Mouse (Mus musculus) midbrain, embryonic 14.5 days (tissue): ENCODE data around the gene Ankrd22. TPM values are rescaled to one million over a fixed set of nuclear protein-coding genes. Genes with fewer than 3 reads are reported as not detected.

Experiments used
- ATAC-seq: fragments of 200-750 bp; cut with Nextera tagmentation; 2 replicates; pipeline ENCODE4 v1.8.0; 2017; ENCODE audit warnings: moderate number of reproducible peaks, moderate library complexity; ENCODE audit not compliant: low FRiP score, low TSS enrichment
- DNase-seq: peaks from one replicate; pipeline ENCODE4 v3.0.0-alpha.2; 2015
- H3K27ac ChIP-seq: fragments of 300-500 bp; sonication (generic); replicated peaks from 2 replicates; pipeline ENCODE4 v1.5.1; 2014; ENCODE audit warnings: mild to moderate bottlenecking, low read depth, low read length, moderate library complexity
- H3K27me3 ChIP-seq: fragments of 300-500 bp; sonication (generic); 2 replicates; pipeline ENCODE4 v1.6.1; 2014; ENCODE audit warnings: low read length, control low read depth, mixed read lengths; ENCODE audit not compliant: control insufficient read depth, insufficient read depth
- H3K36me3 ChIP-seq: fragments of 300-500 bp; sonication (generic); 2 replicates; pipeline ENCODE4 v1.6.1; 2014; ENCODE audit warnings: low read length, control low read depth; ENCODE audit not compliant: control insufficient read depth, insufficient read depth
- H3K4me1 ChIP-seq: fragments of 300-500 bp; sonication (generic); 2 replicates; pipeline ENCODE4 v1.6.1; 2014; ENCODE audit warnings: mild to moderate bottlenecking, antibody characterized with exemption, low read length, control low read depth; ENCODE audit not compliant: control insufficient read depth, insufficient read depth
- H3K4me2 ChIP-seq: fragments of 300-500 bp; sonication (generic); 2 replicates; pipeline ENCODE4 v1.6.1; 2014; ENCODE audit warnings: mild to moderate bottlenecking, low read length, moderate library complexity
- H3K4me3 ChIP-seq: fragments of 300-500 bp; sonication (generic); replicated peaks from 2 replicates; pipeline ENCODE4 v1.5.1; 2014; ENCODE audit warnings: low read depth, low read length
- H3K9ac ChIP-seq: fragments of 300-500 bp; sonication (generic); replicated peaks from 2 replicates; pipeline ENCODE4 v1.6.1; 2014; ENCODE audit warnings: mild to moderate bottlenecking, low read length, moderate library complexity
- H3K9me3 ChIP-seq: fragments of 300-500 bp; sonication (generic); 2 replicates; pipeline ENCODE4 v1.6.1; 2016; ENCODE audit warnings: low read length, control low read depth, mixed read lengths; ENCODE audit not compliant: control insufficient read depth
- WGBS: fragments of 180-500 bp; shearing (Covaris S2); extraction: QIAGEN DNeasy Blood & Tissue Kit; methylation state at CpG from one replicate; pipeline ENCODE4 v1.1.7; 2014; 5-methylcytosine and 5-hydroxymethylcytosine counted together
- polyA plus RNA-seq: library from polyadenylated mRNA; unstranded; fragments of >200 nt; fragmentation: Nextera tagmentation; extraction: Ambion mirVana; gene quantifications from 2 replicates; pipeline ENCODE4 v1.2.1, GENCODE M21; 2014

The Ankrd22 gene
- polyA plus RNA-seq, 1 experiment from 2014 or later, result not detected

- H3K36me3 ChIP-seq, result no peaks in the 10 kb centered on the region
- ATAC-seq (peak; percentile 84), DNase-seq (peak; percentile 75)
- peak within 1 kb of the TSS; percentile 95 for H3K4me2 ChIP-seq
- H3K4me3 ChIP-seq, result peak within 1 kb of the TSS; percentile 67
- H3K27ac ChIP-seq, result peak within 1 kb of the TSS; percentile 78
- H3K9me3 ChIP-seq, result no peaks in the 10 kb centered on the region
- H3K4me1 ChIP-seq, result no peaks in the 10 kb centered on the region
- H3K9ac ChIP-seq, result peak within 1 kb of the TSS; percentile 76
- under 1% methylated on average over 62 of the region's 62 CpGs for WGBS
- H3K27me3 ChIP-seq, result peaks cover 8% of the 10 kb centered on the region; the same call in 1 of the 2 replicates
Observed at GRCm38 (mm10) chr19:34192008-34192963, 26.4 kb upstream of the Ankrd22 start, which contains the start of gene Stambpl1. Gene Stambpl1 (plus strand): TSS chr19:34192229.

GRCm38 (mm10) chr19:34191645-34192007, 25.8 kb upstream of the Ankrd22 start:
- DNase-seq, result peak; percentile 70

GRCm38 (mm10) chr19:34186845-34187244, 21.0 kb upstream of the Ankrd22 start:
- DNase-seq, result no peak
- Histone ChIP-seq H3K4me3 (no peak overlapping the region), H3K4me2 (no peak overlapping the region), H3K27ac (no peak overlapping the region), H3K4me1 (no peaks in the 10 kb centered on the region), H3K9me3 (no peaks in the 10 kb centered on the region), H3K9ac (no peak overlapping the region), H3K36me3 (no peaks in the 10 kb centered on the region), H3K27me3 (peaks cover 3% of the 10 kb centered on the region; the same call in 1 of the 2 replicates)
- no peak for ATAC-seq
- 89% methylated on average over 4 of the region's 4 CpGs for WGBS

More at GRCm38 (mm10) chr19:34191645-34192007, 25.8 kb upstream of the Ankrd22 start:
- Histone ChIP-seq H3K9ac (peak overlapping the region; percentile 76), H3K4me3 (peak overlapping the region; percentile 67), H3K9me3 (no peaks in the 10 kb centered on the region), H3K27ac (peak overlapping the region; percentile 78), H3K27me3 (peaks cover 8% of the 10 kb centered on the region; the same call in 1 of the 2 replicates), H3K4me1 (no peaks in the 10 kb centered on the region), H3K36me3 (no peaks in the 10 kb centered on the region), H3K4me2 (peak overlapping the region; percentile 95)
- peak; percentile 26 for ATAC-seq
- 7% methylated on average over 10 of the region's 10 CpGs for WGBS

GRCm38 (mm10) chr19:34182490-34182889, 16.6 kb upstream of the Ankrd22 start:
- H3K4me2 ChIP-seq, result no peak overlapping the region
- WGBS, result 67% methylated on average over 5 of the region's 5 CpGs
- H3K27ac ChIP-seq, result no peak overlapping the region
- no peak for ATAC-seq
- H3K4me1 ChIP-seq, result no peaks in the 10 kb centered on the region
- no peaks in the 10 kb centered on the region for H3K9me3 ChIP-seq
- no peaks in the 10 kb centered on the region for H3K27me3 ChIP-seq
- no peak overlapping the region for H3K4me3 ChIP-seq
- DNase-seq, result no peak
- H3K9ac ChIP-seq, result no peak overlapping the region
- H3K36me3 ChIP-seq, result no peaks in the 10 kb centered on the region

GRCm38 (mm10) chr19:34181234-34181633, 15.4 kb upstream of the Ankrd22 start:
- no peaks in the 10 kb centered on the region for H3K27me3 ChIP-seq
- no peak overlapping the region for H3K4me3 ChIP-seq
- H3K4me2 ChIP-seq, result no peak overlapping the region
- no peak overlapping the region for H3K9ac ChIP-seq
- no peak for DNase-seq
- no peaks in the 10 kb centered on the region for H3K9me3 ChIP-seq
- H3K27ac ChIP-seq, result no peak overlapping the region
- no peaks in the 10 kb centered on the region for H3K36me3 ChIP-seq
- H3K4me1 ChIP-seq, result no peaks in the 10 kb centered on the region
- ATAC-seq, result no peak
- 92% methylated on average over 3 of the region's 3 CpGs for WGBS

GRCm38 (mm10) chr19:34180316-34180715, 14.5 kb upstream of the Ankrd22 start:
- H3K4me3 ChIP-seq, result no peak overlapping the region
- no peak overlapping the region for H3K4me2 ChIP-seq
- no peaks in the 10 kb centered on the region for H3K4me1 ChIP-seq
- no peaks in the 10 kb centered on the region for H3K9me3 ChIP-seq
- H3K27ac ChIP-seq, result no peak overlapping the region
- ATAC-seq (no peak), DNase-seq (no peak)
- H3K36me3 ChIP-seq, result no peaks in the 10 kb centered on the region
- H3K9ac ChIP-seq, result no peak overlapping the region
- WGBS, result 91% methylated on average over 2 of the region's 2 CpGs
- no peaks in the 10 kb centered on the region for H3K27me3 ChIP-seq

GRCm38 (mm10) chr19:34179136-34179535, 13.3 kb upstream of the Ankrd22 start:
- no peaks in the 10 kb centered on the region for H3K4me1 ChIP-seq
- H3K4me3 ChIP-seq, result no peak overlapping the region
- no peaks in the 10 kb centered on the region for H3K36me3 ChIP-seq
- no peak for ATAC-seq
- H3K27me3 ChIP-seq, result no peaks in the 10 kb centered on the region
- WGBS, result 93% methylated on average over 4 of the region's 4 CpGs
- no peaks in the 10 kb centered on the region for H3K9me3 ChIP-seq
- no peak overlapping the region for H3K4me2 ChIP-seq
- no peak overlapping the region for H3K27ac ChIP-seq
- H3K9ac ChIP-seq, result no peak overlapping the region
- DNase-seq, result no peak

GRCm38 (mm10) chr19:34174004-34174403, 8.2 kb upstream of the Ankrd22 start:
- 86% methylated on average over 3 of the region's 3 CpGs for WGBS
- Histone ChIP-seq H3K9me3 (no peaks in the 10 kb centered on the region), H3K4me1 (no peaks in the 10 kb centered on the region), H3K4me3 (no peak overlapping the region), H3K27me3 (no peaks in the 10 kb centered on the region), H3K4me2 (no peak overlapping the region), H3K36me3 (no peaks in the 10 kb centered on the region), H3K9ac (no peak overlapping the region), H3K27ac (no peak overlapping the region)
- ATAC-seq (no peak), DNase-seq (no peak)

- 61% methylated on average over 3 of the region's 3 CpGs for WGBS
- ATAC-seq, result no peak
- Histone ChIP-seq H3K4me2 (no peak overlapping the region), H3K9ac (no peak overlapping the region), H3K27ac (no peak overlapping the region), H3K4me1 (no peaks in the 10 kb centered on the region), H3K36me3 (no peaks in the 10 kb centered on the region), H3K27me3 (no peaks in the 10 kb centered on the region), H3K4me3 (no peak overlapping the region), H3K9me3 (no peaks in the 10 kb centered on the region)
- no peak for DNase-seq
Observed at GRCm38 (mm10) chr19:34171167-34171566, 5.3 kb upstream of the Ankrd22 start.
